Comparison of ENCODE assay signal across 8 mouse cellular contexts in the genomic region with DNA sequence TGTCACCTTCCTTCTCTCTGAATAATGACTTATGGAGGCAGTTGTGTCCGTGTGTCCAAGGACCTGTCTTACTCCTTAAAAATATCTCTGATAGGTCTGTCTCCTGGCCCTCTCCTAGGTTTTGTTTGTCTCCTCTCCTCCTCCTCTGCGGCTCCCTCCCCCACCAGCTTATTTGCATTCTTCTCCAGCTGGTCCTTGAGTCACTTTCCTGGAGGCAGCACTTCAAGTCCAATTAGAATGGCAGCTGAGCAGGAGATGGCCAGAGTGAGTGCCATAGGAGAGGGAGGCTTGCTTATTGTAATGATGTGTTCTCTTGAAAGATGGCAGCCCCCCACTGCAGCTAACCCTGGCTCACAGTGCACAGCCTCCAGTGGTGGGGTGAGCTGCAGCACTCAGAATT. TPM values are rescaled to one million over a fixed set of nuclear protein-coding genes. Genes with fewer than 3 reads are reported as not detected.
A peak's percentile ranks its signal among the peaks of the same experiment; 100 is the strongest.
DNase-seq lines count a peak whose midpoint lies in the region; ATAC-seq and TF ChIP-seq lines count a peak whose summit lies in the region.

No protein-coding gene starts in this region.

- WGBS in hindbrain, embryonic 11.5 days = 4% methylated on average over 2 of the region's 2 CpGs
- 28% methylated on average over 2 of the region's 2 CpGs for WGBS in lung, embryonic 14.5 days

- H3K4me1 ChIP-seq in hindbrain, embryonic 11.5 days (replicated peaks; ENCODE audit: control insufficient read depth, insufficient read depth, low read length) = no peaks in the 10 kb centered on the region
- peaks cover 4% of the 10 kb centered on the region; the same call in 1 of the 2 replicates for H3K4me1 ChIP-seq in lung, embryonic 14.5 days (ENCODE audit: insufficient read depth)

- peak overlapping the region; percentile 48 for H3K27ac ChIP-seq in hindbrain, embryonic 11.5 days (ENCODE audit: low read depth, low read length)
- H3K27ac ChIP-seq in lung, embryonic 14.5 days (ENCODE audit: low read depth) = no peak overlapping the region

- H3K4me2 ChIP-seq in hindbrain, embryonic 11.5 days (replicated peaks; ENCODE audit: low read depth, low read length) = no peak overlapping the region
- H3K4me2 ChIP-seq in lung, embryonic 14.5 days = no peak overlapping the region

- no peaks in the 10 kb centered on the region for H3K9me3 ChIP-seq in hindbrain, embryonic 11.5 days (ENCODE audit: control insufficient read depth, low read length)
- no peaks in the 10 kb centered on the region for H3K9me3 ChIP-seq in lung, embryonic 14.5 days (ENCODE audit: low read depth, low read length)

- no peaks in the 10 kb centered on the region for H3K27me3 ChIP-seq in hindbrain, embryonic 11.5 days (ENCODE audit: control insufficient read depth, insufficient read depth, low read length)
- no peaks in the 10 kb centered on the region for H3K27me3 ChIP-seq in lung, embryonic 14.5 days (ENCODE audit: insufficient read depth, low read length)

- no peak for TF ChIP-seq CTCF in lung, embryonic 14.5 days (IDR thresholded peaks at IDR 0.05; ENCODE audit: low read depth)

- ATAC-seq in hindbrain, embryonic 11.5 days (ENCODE audit: low FRiP score) = peak; percentile 83
- no peak for ATAC-seq in lung, embryonic 14.5 days (ENCODE audit: insufficient read depth)
- no peak for ATAC-seq in activated CD4-positive, CD25-positive, alpha-beta regulatory T cell, adult 4 months

- no peak overlapping the region for H3K9ac ChIP-seq in hindbrain, embryonic 11.5 days (ENCODE audit: low read depth, low read length)
- no peak overlapping the region for H3K9ac ChIP-seq in lung, embryonic 14.5 days

- no peaks in the 10 kb centered on the region for H3K36me3 ChIP-seq in hindbrain, embryonic 11.5 days (ENCODE audit: control insufficient read depth, insufficient read depth, low read length)
- H3K36me3 ChIP-seq in lung, embryonic 14.5 days (ENCODE audit: insufficient read depth) = peaks cover 4% of the 10 kb centered on the region; the same call in 1 of the 2 replicates

- peak; percentile 32 for DNase-seq in ES-CJ7 (ENCODE audit: low read depth, low spot score)
- peak; percentile 83 for DNase-seq in cerebellum, adult 9-11 months
- DNase-seq in hindbrain, embryonic 11.5 days (ENCODE audit: low spot score) = peak; percentile 59
- peak; percentile 14 for DNase-seq in lung, embryonic 14.5 days
- DNase-seq in right cerebral cortex, postnatal 14 days = peak; percentile 46
- no peak for DNase-seq in gastrocnemius, postnatal 4 days (ENCODE audit: low spot score in 2 of 2)
- no peak for DNase-seq in adrenal gland, adult 2 months

- H3K4me3 ChIP-seq in hindbrain, embryonic 11.5 days (ENCODE audit: low read depth, low read length) = no peak overlapping the region
- H3K4me3 ChIP-seq in lung, embryonic 14.5 days (ENCODE audit: low read depth, low read length) = no peak overlapping the region

RNA-seq across cellular contexts. Expression of a gene that starts 54.4 kb away (rescaled TPM):
- 102 and 104 TPM in 2 replicates for polyA plus RNA-seq in hindbrain, embryonic 11.5 days (2014; fragmentation: Nextera tagmentation; extraction: Ambion mirVana)
- 121 and 129 TPM in 2 replicates for polyA plus RNA-seq in lung, embryonic 14.5 days (2014; fragmentation: Nextera tagmentation; extraction: Ambion mirVana)
- total RNA-seq in gastrocnemius, postnatal 4 days (2021) = 10 to 100 TPM; 69.3 to 72.5 TPM
- polyA plus RNA-seq in activated CD4-positive, CD25-positive, alpha-beta regulatory T cell, adult 4 months (2017; shearing (Covaris generic)) = 100 to 1,000 TPM in 1 of 2 experiments, 10 to 100 TPM in 1; 96.5 to 144 TPM
- total RNA-seq in adrenal gland, adult 2 months (2021) = 10 to 100 TPM; 76.4 to 95.2 TPM
- 38.0 and 49.8 TPM in 2 replicates for polyA plus RNA-seq in adrenal gland, adult 2 months (2012; rRNA removed)

Comparison
In these comparisons a context has a peak if more than half of its experiments do, and no peak if none do; other contexts are left out.
1. DNase-seq: peak in ES-CJ7 (single experiment), cerebellum, adult 9-11 months (single experiment), hindbrain, embryonic 11.5 days (single experiment), lung, embryonic 14.5 days (single experiment) and right cerebral cortex, postnatal 14 days (single experiment); none in gastrocnemius, postnatal 4 days (0 of 2) and adrenal gland, adult 2 months (single experiment).